Mouse (Mus musculus) spleen, postnatal 14 days (tissue): ENCODE results near the gene Abcb8.

Experiments
- DNase-seq, 2 experiments: peaks; one replicate each; pipeline ENCODE4 v3.0.0; 2021 to 2022; ENCODE audit warnings: low spot score in 2 of 2

Gene Abcb8

DNA sequence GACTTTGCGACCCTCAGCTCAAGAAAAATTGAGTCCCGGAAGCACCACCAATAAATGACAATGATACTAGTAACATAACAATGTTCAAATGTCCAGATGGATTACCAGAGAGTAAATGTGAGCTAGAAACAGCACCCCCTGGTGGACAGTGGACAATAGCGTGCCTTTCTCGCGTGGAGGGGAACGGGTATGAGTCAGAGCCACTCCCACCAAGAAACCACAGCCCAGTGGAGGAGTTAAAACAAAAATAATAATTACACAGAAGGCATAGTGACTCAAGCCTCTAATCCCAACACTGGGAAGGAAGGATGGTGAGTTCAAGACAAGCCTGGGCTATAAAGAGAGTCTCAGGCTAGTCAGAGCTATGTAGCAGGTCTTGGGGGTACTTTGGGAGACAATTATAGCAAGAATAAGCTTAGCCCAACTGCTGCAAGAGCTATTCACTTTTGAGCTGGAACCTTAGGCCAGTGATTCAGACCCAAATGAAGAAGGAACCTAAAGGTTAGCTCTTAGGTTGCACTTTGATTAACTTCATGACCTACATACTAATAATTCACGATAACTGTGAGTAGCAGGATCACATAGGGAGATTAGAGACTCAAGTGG, at the start of gene Abcb8:
Abcb8 (plus strand) TSS at position 272 of the 606 bp plus-strand sequence.
- peak; percentile 55 to 83 for DNase-seq

DNA sequence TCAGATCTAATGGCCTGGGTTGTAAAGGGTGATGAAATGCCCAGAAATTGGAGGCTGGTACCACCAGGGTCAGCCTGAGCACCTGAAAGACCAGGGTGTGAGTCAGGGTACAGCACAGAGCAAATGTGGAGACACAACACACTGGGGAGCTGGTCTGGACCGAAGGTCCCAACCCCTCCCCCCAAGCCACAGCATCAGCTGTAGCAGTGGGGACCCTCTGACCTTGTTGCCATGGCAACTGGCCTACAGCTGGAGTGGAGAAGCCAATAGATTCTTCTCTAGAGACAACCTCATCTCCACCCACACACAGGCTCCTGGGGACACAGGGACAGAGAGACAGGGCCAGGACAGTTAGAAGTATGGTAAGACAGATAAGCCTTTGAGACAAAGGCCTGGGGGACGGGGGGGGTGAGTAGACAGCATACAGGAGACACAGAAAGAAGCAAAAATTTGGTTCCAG, 49.5 kb upstream of the Abcb8 start:
- DNase-seq, result no peak

DNA sequence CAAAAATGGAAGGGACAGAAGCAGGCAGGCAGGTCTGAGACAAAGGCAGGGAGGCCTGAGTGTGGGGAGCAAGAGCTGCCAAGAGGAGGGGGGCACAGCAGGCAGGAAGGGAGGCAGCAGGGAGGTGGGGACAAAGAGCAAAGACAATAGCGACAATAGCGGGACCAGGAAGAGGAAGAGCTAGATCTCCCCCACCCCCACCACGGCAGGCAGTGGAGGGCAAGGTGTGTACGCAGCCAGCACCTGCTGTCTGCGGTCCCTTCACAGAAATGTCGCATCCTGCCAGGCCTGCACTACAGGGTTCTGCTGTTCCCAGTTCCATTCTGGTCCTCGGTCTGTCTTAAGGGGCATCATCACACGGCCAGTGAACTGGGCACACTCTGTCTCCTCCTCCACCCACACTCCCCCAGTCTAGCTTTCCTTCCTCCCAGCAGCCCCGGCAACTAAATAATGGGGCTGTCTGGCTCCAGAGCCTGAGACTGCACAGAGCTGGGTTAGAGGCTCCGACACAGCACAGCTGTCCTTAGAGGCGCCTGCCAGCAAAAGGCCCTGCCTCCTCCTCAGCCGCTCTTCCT, 48.9 kb upstream of the Abcb8 start:
- no peak for DNase-seq

DNA sequence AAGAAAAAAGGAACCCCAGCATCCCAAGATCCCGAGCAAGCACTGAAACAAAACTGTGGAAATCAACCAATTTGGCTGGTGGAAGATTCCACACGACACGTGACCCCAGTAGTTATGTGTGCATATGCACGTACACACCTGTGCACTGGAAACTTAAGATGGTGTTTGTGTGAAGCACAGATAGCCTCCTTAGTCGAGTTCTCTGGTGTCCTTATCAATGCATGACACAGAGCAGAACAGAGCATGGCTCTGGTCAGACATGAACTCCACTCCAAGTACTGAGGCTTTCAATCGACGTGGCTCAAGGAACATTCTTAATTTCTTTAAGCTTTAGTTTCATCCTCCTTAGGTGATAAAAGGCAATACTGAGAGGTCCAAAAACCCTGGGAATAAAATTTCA, 47.1 kb upstream of the Abcb8 start:
- no peak for DNase-seq

DNA sequence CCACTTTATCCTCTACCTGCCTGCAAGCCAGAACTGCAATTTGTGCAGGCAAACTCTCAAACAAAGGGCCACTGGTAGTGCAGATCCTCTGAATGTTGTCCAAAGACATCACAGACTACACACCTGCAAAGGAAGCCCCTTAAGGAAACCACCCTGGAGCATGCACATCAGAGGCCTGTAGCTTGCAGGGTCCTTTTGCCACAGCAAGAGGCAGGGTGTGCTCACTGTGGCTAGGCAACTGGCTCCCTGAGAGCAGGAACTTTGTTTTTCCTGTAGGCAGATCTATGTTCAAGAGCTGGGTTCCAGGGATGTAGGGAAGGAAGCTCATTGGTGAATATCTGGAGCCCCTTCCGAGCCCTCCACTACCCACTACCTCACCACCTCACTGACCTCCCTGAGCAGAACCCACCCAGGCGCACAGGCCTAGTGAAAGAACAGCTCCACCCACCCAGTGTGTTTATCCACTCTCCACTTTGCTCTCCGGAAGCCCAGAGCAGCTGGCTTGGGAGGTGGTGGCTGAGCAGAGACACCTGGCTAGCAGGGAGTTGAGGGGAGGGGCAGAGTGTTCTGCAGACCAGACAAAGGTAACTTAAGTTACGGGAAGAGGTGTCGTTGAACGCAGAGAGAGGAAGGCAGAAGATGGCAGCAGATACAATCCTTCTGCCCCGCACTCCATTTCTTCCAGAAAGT, 46.1 kb upstream of the Abcb8 start:
- DNase-seq, result no peak

DNA sequence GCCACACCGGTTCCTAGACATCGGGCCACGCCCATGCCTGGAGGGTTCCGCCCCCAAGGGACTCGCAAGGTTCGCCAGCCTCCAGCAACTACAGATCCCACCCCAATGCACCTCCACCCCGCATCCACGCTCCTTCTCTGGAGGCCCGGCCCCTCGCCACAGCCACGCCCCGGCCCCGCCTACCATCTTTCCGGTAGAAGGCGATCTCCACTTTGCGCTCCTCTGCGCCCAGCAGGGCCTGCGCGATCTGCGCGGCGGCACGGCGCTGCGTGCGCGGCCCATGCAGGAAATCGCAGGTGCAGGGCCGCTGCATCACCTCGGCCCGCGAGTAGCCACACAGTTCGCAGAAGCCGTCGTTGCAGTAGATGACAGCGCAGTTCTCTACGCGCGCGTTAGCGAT, 45.3 kb upstream of the Abcb8 start:
- peak; percentile 44 to 53 for DNase-seq

DNA sequence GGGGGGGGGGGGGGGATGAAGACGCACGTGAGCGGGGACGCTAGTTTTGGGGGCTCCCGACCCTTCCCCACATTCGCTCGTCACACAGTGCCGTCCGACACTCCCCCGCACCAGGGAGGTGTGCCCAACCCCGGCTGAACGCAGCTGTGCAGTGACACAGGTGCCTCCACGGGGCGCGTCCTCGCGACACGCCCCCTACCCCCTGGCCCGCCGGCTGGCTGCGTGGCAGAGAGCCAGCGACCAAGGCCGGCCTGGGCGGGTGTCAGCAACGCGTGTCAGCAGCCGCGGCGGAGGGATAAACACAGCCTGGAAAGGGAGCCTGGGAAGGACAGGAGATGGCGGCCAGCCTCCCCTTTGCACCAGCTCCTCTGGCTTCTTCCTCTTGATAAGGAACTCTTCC, 44.9 kb upstream of the Abcb8 start:
- DNase-seq, result no peak

DNA sequence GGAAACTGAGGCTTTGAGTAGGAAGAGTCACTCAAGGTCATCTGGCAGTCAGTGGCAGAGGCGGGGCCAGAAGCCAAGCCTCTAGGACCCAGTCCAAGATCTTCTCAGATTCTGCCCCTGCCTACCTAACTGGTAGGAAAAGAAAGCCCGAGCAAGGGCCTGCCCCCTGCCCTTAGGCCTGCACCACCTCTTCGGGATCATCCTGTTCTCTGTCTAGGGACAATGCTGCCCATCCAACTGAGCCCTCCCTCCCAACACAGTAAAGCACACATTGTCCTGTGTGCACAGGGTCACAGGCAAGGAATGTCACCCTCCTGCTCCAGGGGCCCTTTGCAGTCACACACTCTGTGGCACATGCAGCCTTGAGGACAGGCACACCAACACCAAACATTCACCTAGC, 43.4 kb upstream of the Abcb8 start:
- no peak for DNase-seq

DNA sequence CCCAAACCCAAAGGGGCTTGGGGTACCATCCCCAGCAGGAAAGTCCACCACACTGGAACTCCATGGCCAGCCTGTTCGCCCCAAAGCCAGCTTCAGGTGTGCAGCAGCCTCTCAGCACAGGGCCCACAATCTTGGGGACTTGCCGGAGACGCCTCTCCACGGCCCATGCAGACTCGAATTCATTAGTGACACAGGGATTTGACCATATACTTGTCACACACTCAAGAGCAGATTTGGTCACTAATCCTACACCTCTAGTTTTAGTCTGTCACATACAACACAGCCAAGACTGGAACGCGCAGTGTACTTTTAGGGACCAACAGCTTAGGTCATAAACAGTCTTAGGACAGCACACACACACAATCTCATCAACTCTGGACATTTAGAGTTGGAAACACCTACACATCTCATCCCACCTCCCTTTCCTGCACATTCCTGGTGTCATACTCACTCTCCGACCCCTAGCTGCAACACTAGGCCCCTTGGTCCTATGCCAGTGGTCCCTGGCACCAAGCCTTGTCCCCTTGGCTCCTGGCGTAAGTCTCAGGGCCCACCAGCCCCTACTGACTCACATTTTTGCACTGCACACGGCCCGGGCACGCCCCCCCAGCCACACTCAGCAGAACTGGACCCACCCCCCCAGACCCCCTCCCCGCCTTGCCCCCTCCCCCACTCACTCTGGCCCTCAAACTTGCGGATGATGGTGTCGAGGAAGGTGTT, 42.8 kb upstream of the Abcb8 start:
- no peak for DNase-seq

DNA sequence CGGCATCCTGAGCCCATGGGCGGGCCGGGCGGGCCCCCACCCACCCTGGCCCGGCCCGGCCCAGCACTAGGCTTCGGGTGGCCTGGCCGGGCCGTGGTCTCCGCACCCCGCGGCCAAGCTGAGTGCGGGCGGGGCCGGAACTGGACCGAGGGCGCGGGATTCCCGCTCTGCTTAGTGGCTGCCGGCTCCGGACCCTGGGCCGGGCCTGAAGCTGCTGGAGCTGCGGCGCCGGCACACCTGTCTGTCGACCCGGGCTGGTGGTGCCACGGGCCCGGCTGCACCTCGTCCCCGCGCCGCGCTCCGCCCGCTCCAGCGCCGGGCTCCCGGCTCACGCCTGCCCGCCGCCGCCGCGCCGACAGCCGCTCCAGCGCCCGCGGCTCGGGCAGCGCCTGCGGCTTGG, 42.2 kb upstream of the Abcb8 start, which contains the start of gene Kcnh2:
Kcnh2 (minus strand) TSS at position 327 of the 400 bp plus-strand sequence.
- no peak for DNase-seq

DNA sequence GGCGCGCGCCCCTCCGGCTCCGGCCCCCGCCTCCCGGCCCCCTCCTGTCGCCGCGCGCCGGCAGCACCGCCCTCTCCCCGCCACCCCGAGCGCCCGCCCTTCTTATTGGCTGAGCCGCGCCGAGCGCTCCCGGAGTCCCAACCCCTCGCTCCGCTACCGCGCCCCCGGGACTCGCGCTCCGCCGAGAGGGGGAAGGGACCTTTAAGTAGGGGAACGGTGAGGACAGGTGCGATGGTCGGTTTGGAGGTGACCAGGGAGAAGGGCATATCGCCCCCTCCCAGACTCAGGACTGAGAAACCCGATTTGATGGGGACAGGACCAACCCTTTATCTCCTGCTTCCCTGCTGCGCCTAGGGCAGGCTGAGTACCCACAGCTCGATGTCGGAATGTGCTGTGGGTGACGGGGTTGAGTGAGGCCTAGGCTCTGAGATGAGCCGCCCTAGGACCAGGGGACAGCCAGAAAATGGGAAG, 41.7 kb upstream of the Abcb8 start:
- no peak for DNase-seq

DNA sequence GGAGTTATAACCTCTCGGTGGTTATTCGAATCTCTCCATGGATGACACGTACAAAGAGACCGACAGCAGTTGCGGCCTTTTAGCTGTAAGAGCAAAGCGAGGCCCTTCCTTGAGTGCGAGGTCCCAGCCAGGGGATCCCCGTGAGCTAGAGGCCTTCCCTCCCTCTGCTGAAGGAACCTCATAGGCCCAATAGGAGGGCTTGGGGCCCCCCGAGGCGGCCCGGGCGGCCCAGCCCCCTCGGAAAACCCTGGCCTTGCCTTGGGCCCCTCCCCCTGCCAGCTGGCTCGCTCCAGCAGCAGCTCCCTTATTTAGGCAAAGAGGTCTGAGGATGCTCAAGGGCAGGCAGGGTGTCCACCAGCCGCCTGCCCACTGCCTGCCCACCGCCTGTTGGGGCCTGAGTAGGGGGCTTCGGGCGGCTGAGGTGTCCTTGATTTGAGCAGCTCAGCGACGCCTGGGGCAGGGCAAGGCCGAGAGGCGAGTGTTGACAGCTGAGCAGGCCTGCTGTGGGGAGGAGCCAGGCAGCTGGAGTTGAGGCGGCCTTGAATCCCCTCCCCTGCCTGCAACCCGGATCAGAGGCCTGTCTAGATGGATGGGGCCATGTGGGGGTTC, 41.1 kb upstream of the Abcb8 start:
- DNase-seq, result no peak

DNA sequence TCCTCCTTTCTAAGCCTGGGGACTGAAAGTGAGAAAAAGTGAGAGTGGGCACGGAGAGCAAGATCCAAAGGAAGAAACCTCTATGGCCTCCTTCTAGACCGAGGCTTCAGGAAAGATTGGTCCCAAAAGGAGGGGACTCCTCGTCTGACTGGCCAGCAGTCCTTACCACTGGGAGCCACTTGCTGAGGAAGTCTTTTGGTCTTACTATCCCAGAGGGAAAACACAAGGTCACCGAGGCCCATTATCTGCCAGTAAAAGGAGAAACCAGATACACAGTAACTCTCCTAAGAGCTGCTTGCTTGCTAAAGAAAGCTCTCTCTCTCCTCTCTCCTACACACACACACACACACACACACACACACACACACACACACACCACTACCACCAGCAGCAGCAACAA, 40.1 kb upstream of the Abcb8 start:
- DNase-seq, result no peak

DNA sequence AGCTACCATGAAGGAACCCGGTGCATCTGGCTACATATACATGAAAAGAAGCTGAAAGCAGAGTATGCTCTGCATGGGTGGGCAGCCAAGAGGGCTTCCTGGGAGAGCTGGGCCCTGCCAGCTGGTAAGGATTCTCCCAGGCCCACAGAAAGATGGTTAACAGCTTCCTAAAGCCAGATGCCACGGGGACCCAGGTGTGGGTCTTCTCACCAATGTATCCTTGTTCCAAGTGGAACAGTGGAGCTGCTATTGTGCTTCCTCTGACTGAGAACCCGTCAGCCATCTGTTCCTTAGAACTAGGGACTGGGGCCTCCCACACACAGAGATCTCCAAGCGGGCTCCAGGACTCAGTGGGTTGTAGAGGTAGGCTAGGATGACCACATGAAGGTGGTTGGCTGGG, 36.7 kb upstream of the Abcb8 start:
- no peak for DNase-seq

DNA sequence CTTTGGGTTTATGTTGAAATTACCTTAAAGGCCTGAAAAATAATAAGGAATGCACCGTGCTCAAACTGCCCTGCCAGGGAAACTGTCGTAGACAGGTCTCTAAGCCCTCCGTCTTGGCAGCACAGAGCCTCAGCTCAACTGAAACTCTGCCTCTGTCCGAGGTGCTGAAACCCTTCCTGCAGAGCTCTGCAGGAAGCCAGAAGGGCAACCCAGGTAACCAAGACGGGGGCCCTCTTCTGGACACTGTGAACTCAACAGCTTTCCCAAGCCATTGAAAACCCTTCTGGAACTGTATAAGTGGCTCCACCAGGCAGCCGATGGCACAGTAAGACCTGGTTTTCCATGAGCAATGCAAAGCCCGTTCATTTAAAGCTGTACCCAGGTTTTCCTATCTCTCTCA, 36.0 kb upstream of the Abcb8 start:
- peak in 1 of 2 experiments; percentile 49 for DNase-seq

DNA sequence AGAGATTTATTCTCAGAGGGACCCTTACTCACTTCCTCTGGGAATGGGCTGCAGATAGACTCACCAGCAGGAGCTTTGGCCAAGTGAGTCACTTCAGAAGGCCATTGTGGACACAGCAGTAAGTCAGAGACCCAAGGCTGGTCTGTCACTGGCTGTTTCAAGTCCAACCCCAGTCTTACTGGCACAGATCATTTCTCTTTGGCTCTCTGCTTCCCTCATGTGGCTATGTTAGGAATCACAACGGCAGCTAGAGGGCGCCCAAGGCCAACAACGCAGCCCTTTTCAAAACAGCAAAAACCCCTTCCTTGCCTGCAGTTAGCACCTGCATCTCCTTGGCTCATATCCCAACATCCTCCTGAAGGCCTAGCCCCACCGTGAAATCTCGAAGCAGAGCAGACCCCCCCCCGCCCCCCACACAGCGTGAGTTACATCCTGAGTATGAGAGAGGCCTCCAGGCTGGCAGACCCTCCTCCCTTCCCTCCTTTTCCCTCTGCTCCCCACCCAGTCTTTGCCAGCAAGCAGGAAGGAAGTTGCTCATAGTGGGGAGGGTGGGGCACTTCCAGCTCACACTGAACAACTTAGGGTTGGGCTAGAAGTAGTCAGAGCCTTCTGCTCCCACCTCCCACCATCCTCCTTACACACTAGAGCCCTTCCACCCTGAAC, 32.5 kb upstream of the Abcb8 start:
- peak; percentile 35 to 61 for DNase-seq

DNA sequence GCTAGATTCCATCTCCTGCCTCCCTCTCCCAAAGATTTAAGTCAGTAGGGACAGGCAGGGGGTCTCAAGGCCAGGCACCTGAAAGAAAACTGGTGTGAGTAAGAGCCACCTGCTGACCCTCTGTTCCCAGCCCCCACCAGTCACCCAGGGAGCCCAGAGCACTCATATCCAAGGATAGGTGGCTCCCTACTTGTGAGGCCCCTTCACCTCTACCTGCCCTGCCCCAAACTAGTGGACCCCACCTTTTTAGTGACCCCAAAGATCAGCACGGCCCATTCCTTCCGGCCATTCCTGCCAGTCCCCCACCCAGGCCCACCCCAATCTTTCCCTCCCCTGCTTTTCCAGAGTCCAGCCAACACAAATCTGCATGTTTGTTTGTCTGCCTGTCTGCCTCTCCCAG, 30.0 kb upstream of the Abcb8 start:
- no peak for DNase-seq

DNA sequence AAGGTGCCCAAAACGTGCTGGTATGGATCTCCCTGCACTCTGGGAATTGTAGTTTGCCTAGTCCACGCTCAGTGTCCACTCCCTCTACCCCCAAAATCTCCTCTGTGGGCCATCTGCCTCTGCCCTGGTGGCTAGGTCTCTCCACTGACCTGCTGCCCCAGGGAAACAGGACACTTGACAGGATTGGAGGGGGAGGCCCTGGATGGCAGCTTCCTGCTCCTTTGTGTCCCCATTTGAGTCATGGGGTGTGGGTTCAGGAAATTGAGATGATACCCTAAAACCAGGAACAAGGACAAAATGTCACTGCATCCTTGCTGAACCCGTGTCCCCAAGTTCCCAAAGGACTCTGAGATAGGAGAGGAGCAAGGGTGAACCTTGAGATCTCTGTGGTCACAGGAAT, 29.4 kb upstream of the Abcb8 start:
- DNase-seq, result no peak

DNA sequence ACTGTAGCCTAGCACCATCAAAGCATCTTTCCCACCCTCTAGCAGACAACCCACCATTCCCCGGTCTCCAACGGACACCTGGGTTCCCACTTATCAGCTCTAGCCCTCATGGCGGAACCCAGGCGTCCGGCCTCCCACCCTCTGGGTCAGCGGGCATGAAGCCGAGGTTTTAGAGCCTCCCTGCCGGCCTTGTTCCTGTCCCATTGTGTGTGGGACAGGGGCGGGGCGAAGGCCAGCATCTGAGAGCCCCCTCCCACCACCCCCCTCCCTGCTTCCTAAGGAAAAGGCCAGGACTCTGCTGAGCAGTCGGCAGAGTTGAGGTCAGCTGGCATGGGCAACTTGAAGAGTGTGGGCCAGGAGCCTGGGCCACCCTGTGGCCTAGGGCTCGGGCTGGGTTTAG, 29.0 kb upstream of the Abcb8 start, which contains the start of gene Nos3:
Nos3 (plus strand) TSS at position 303 of the 400 bp plus-strand sequence.
- DNase-seq, result no peak

DNA sequence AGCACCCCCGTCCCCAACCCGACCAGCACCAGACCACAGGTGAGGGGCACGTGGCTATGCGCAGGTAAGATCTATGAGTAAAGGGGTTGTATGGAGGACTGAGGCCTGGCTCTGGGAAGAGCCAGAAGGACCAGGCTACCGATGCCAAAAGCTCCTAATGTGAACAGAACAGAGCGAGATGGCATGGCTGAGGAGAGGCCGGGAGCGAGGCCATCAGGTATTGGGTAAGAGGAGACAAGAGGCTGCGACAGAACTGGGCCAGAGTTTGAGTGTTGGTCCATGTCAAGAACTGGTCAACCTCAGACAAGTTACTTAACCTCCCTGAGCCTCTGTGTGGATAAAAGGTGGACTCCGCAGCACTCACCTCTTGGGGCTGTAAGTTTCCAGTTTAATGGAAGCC, 28.5 kb upstream of the Abcb8 start:
- DNase-seq, result no peak

DNA sequence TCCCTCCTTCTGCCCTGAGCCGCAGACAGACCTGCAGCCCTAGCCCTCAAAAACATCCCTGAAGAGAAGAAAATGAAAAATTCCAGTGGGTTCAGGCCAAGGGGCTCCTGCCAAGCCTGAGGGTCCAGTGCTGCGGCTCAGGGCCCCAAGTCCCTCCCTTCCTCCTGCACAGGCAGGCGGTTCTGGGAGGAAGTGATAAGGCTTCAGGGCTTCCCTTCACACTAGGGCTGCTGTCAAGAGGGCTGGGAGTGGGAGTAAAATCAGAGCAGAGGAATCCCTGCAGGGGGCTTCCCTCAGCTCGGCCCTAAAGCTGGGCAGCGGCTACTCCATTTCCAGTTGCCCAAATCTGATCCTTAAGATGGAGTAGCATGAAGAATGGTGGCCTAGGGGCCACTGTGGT, 27.9 kb upstream of the Abcb8 start:
- DNase-seq, result no peak
